Mouse (Mus musculus) thymus, adult 2 months (tissue): ENCODE results near the gene Nub1. TPM values are rescaled to one million over a fixed set of nuclear protein-coding genes. Genes with fewer than 3 reads are reported as not detected.

Experiments used
- DNase-seq: peaks from one replicate; pipeline ENCODE4 v3.0.0; 2021
- H3K27ac ChIP-seq: fragments of 200-500 bp; 2 replicates; pipeline ENCODE4 v1.5.1; 2012; ENCODE audit warnings: low read length, control low read depth; ENCODE audit not compliant: control insufficient read depth, insufficient read depth
- H3K27me3 ChIP-seq: fragments of 200-500 bp; 2 replicates; pipeline ENCODE4 v1.6.1; 2012; ENCODE audit warnings: mild to moderate bottlenecking, low read length, moderate library complexity, mixed read lengths; ENCODE audit not compliant: control insufficient read depth, insufficient read depth
- H3K36me3 ChIP-seq: fragments of 200-500 bp; 2 replicates; pipeline ENCODE4 v1.6.1; 2012; ENCODE audit warnings: mild to moderate bottlenecking, low read length, moderate library complexity; ENCODE audit not compliant: control insufficient read depth, insufficient read depth
- H3K4me1 ChIP-seq: fragments of 200-500 bp; replicated peaks from 2 replicates; pipeline ENCODE4 v1.6.1; 2012; ENCODE audit warnings: low read length; ENCODE audit not compliant: control insufficient read depth, insufficient read depth
- H3K4me3 ChIP-seq: fragments of 200-500 bp; 2 replicates; pipeline ENCODE4 v1.5.1; 2012; ENCODE audit warnings: mild to moderate bottlenecking, low read length, control low read depth, moderate library complexity; ENCODE audit not compliant: control insufficient read depth, insufficient read depth
- CTCF ChIP-seq: fragments of 200-500 bp; IDR thresholded peaks from 2 replicates; pipeline ENCODE4 v1.5.1; 2012; ENCODE audit warnings: mild to moderate bottlenecking, control low read depth, low read length, moderate library complexity, borderline replicate concordance; ENCODE audit not compliant: control insufficient read depth, poor library complexity, insufficient read depth; ENCODE audit errors: extremely low read depth
- POLR2A ChIP-seq: fragments of 200-500 bp; IDR thresholded peaks from 2 replicates; pipeline ENCODE4 v1.6.1; 2012; ENCODE audit warnings: mild to moderate bottlenecking, low read length, control low read depth, moderate library complexity; ENCODE audit not compliant: control insufficient read depth, poor library complexity, insufficient read depth; ENCODE audit errors: extremely low read depth
- WGBS: fragments of 180-500 bp; shearing (Covaris S2); methylation state at CpG from one replicate; pipeline ENCODE4 v1.1.7; 2018; 5-methylcytosine and 5-hydroxymethylcytosine counted together
- polyA plus RNA-seq: library from polyadenylated mRNA; depleted of rRNA; stranded (reverse); fragments of >200 nt; gene quantifications from 2 replicates; pipeline ENCODE4 v1.2.3, GENCODE M21; 2012

The Nub1 gene
- polyA plus RNA-seq, 1 experiment = 75.4 TPM

GRCm38 (mm10) chr5:24649701-24650100 lies 35.6 kb upstream of the Nub1 start:
- DNase-seq = no peak
- Histone ChIP-seq H3K4me3 (no peak overlapping the region), H3K27ac (no peak overlapping the region), H3K36me3 (no peaks in the 10 kb centered on the region), H3K27me3 (no peaks in the 10 kb centered on the region), H3K4me1 (no peaks in the 10 kb centered on the region)
- 81% methylated on average over 7 of the region's 7 CpGs for WGBS
- TF ChIP-seq POLR2A = no peak

GRCm38 (mm10) chr5:24651356-24651755 lies 34.0 kb upstream of the Nub1 start:
- no peak for DNase-seq
- Histone ChIP-seq H3K4me1 (no peaks in the 10 kb centered on the region), H3K36me3 (no peaks in the 10 kb centered on the region), H3K27me3 (no peaks in the 10 kb centered on the region), H3K27ac (no peak overlapping the region), H3K4me3 (no peak overlapping the region)
- WGBS = 84% methylated on average over 6 of the region's 6 CpGs
- no peak for TF ChIP-seq CTCF
- no peak for TF ChIP-seq POLR2A

GRCm38 (mm10) chr5:24651768-24652752 lies 33.3 kb upstream of the Nub1 start:
- no peaks in the 10 kb centered on the region for H3K4me1 ChIP-seq
- WGBS = 39% methylated on average over 25 of the region's 25 CpGs

GRCm38 (mm10) chr5:24652780-24653179 lies 32.6 kb upstream of the Nub1 start:
- no peak overlapping the region for H3K27ac ChIP-seq
- H3K36me3 ChIP-seq = no peaks in the 10 kb centered on the region
- no peak for DNase-seq
- 94% methylated on average over 5 of the region's 5 CpGs for WGBS
- no peaks in the 10 kb centered on the region for H3K4me1 ChIP-seq
- TF ChIP-seq CTCF (no peak), POLR2A (no peak)
- H3K27me3 ChIP-seq = no peaks in the 10 kb centered on the region
- no peak overlapping the region for H3K4me3 ChIP-seq

More at GRCm38 (mm10) chr5:24651768-24652752, 33.3 kb upstream of the Nub1 start:
- no peak overlapping the region for H3K4me3 ChIP-seq
- H3K27me3 ChIP-seq = no peaks in the 10 kb centered on the region
- TF ChIP-seq CTCF (peak; percentile 87), POLR2A (no peak)
- H3K27ac ChIP-seq = no peak overlapping the region
- H3K36me3 ChIP-seq = no peaks in the 10 kb centered on the region
- peak; percentile 75 for DNase-seq

- H3K36me3 ChIP-seq = no peaks in the 10 kb centered on the region
- no peak for DNase-seq
- H3K4me1 ChIP-seq = no peaks in the 10 kb centered on the region
- TF ChIP-seq POLR2A = no peak
- no peak for TF ChIP-seq CTCF
- no peak overlapping the region for H3K27ac ChIP-seq
- WGBS = 63% methylated on average over 6 of the region's 6 CpGs
- no peak overlapping the region for H3K4me3 ChIP-seq
- H3K27me3 ChIP-seq = no peaks in the 10 kb centered on the region
Measured at GRCm38 (mm10) chr5:24654491-24654890, 30.8 kb upstream of the Nub1 start.

- TF ChIP-seq CTCF (no peak), POLR2A (no peak)
- Histone ChIP-seq H3K27me3 (no peaks in the 10 kb centered on the region), H3K4me3 (no peak overlapping the region), H3K36me3 (no peaks in the 10 kb centered on the region), H3K4me1 (no peaks in the 10 kb centered on the region), H3K27ac (no peak overlapping the region)
- 65% methylated on average over 2 of the region's 2 CpGs for WGBS
- no peak for DNase-seq
Measured at GRCm38 (mm10) chr5:24657113-24657512, 28.2 kb upstream of the Nub1 start.

GRCm38 (mm10) chr5:24659708-24660423 lies 25.5 kb upstream of the Nub1 start:
- H3K4me1 ChIP-seq = no peaks in the 10 kb centered on the region
- H3K4me3 ChIP-seq = no peak overlapping the region
- no peak for DNase-seq
- TF ChIP-seq CTCF (no peak), POLR2A (no peak)
- 65% methylated on average over 4 of the region's 4 CpGs for WGBS
- H3K36me3 ChIP-seq = no peaks in the 10 kb centered on the region
- no peak overlapping the region for H3K27ac ChIP-seq
- H3K27me3 ChIP-seq = no peaks in the 10 kb centered on the region
